Mouse (Mus musculus): ENCODE measurements around the gene Dab2ip. TPM values are rescaled to one million over a fixed set of nuclear protein-coding genes. Genes with fewer than 3 reads are reported as not detected.

Gene Dab2ip
- polyA plus RNA-seq, 1 experiment from 2014 or later: 67.9 TPM

- Histone ChIP-seq H3K27me3 (no peaks in the 10 kb centered on the region), H3K9me3 (replicated peaks) (no peaks in the 10 kb centered on the region), H3K4me2 (replicated peaks) (no peak overlapping the region), H3K4me3 (replicated peaks) (no peak overlapping the region), H3K9ac (no peak overlapping the region), H3K4me1 (peaks cover 40% of the 10 kb centered on the region), H3K36me3 (no peaks in the 10 kb centered on the region), H3K27ac (replicated peaks) (no peak overlapping the region)
- ATAC-seq (ENCODE audit: insufficient number of reproducible peaks, low FRiP score, low TSS enrichment, low read depth): no peak
- 60% methylated on average over 4 of the region's 4 CpGs for WGBS
Measured at GRCm38 (mm10) chr2:35596796-35597195, 38.7 kb downstream of the Dab2ip start.

GRCm38 (mm10) chr2:35598819-35599218, 40.8 kb downstream of the Dab2ip start:
- H3K27me3 ChIP-seq: no peaks in the 10 kb centered on the region
- 52% methylated on average over 3 of the region's 3 CpGs for WGBS
- H3K4me3 ChIP-seq (replicated peaks): no peak overlapping the region
- H3K27ac ChIP-seq (replicated peaks): no peak overlapping the region
- ATAC-seq (ENCODE audit: insufficient number of reproducible peaks, low FRiP score, low TSS enrichment, low read depth): no peak
- H3K4me1 ChIP-seq: peaks cover 36% of the 10 kb centered on the region
- no peaks in the 10 kb centered on the region for H3K9me3 ChIP-seq (replicated peaks)
- no peaks in the 10 kb centered on the region for H3K36me3 ChIP-seq
- H3K4me2 ChIP-seq (replicated peaks): no peak overlapping the region
- no peak overlapping the region for H3K9ac ChIP-seq

GRCm38 (mm10) chr2:35601665-35602064, 43.6 kb downstream of the Dab2ip start:
- H3K4me3 ChIP-seq (replicated peaks): no peak overlapping the region
- H3K9me3 ChIP-seq (replicated peaks): no peaks in the 10 kb centered on the region
- no peak for ATAC-seq (ENCODE audit: insufficient number of reproducible peaks, low FRiP score, low TSS enrichment, low read depth)
- no peak overlapping the region for H3K4me2 ChIP-seq (replicated peaks)
- H3K36me3 ChIP-seq: no peaks in the 10 kb centered on the region
- no peaks in the 10 kb centered on the region for H3K27me3 ChIP-seq
- 73% methylated on average over 3 of the region's 3 CpGs for WGBS
- no peak overlapping the region for H3K27ac ChIP-seq (replicated peaks)
- H3K9ac ChIP-seq: no peak overlapping the region
- H3K4me1 ChIP-seq: peaks cover 26% of the 10 kb centered on the region; the same call in 1 of the 2 replicates

- Histone ChIP-seq H3K9me3 (replicated peaks) (no peaks in the 10 kb centered on the region), H3K4me3 (replicated peaks) (no peak overlapping the region), H3K4me2 (replicated peaks) (no peak overlapping the region), H3K9ac (no peak overlapping the region), H3K27me3 (no peaks in the 10 kb centered on the region), H3K4me1 (peaks cover 42% of the 10 kb centered on the region), H3K36me3 (no peaks in the 10 kb centered on the region), H3K27ac (replicated peaks) (no peak overlapping the region)
- 47% methylated on average over 8 of the region's 8 CpGs for WGBS
- no peak for ATAC-seq (ENCODE audit: insufficient number of reproducible peaks, low FRiP score, low TSS enrichment, low read depth)
Measured at GRCm38 (mm10) chr2:35607476-35607875, 49.4 kb downstream of the Dab2ip start.

GRCm38 (mm10) chr2:35608856-35609255, 50.8 kb downstream of the Dab2ip start:
- H3K4me3 ChIP-seq (replicated peaks): no peak overlapping the region
- H3K27me3 ChIP-seq: no peaks in the 10 kb centered on the region
- H3K4me1 ChIP-seq: peaks cover 49% of the 10 kb centered on the region
- no peaks in the 10 kb centered on the region for H3K36me3 ChIP-seq
- no peak for ATAC-seq (ENCODE audit: insufficient number of reproducible peaks, low FRiP score, low TSS enrichment, low read depth)
- H3K27ac ChIP-seq (replicated peaks): 0 out of 2 replicates have a peak overlapping the region, but pooled peaks have one; percentile 12
- WGBS: 67% methylated on average over 7 of the region's 7 CpGs
- H3K9me3 ChIP-seq (replicated peaks): no peaks in the 10 kb centered on the region
- H3K9ac ChIP-seq: no peak overlapping the region
- no peak overlapping the region for H3K4me2 ChIP-seq (replicated peaks)

GRCm38 (mm10) chr2:35609317-35609716, 51.3 kb downstream of the Dab2ip start:
- peak overlapping the region; percentile 12; the same call in 1 of the 2 replicates for H3K27ac ChIP-seq (replicated peaks)

GRCm38 (mm10) chr2:35610168-35610951, 52.3 kb downstream of the Dab2ip start:
- peaks cover 63% of the 10 kb centered on the region for H3K4me1 ChIP-seq

More at GRCm38 (mm10) chr2:35609317-35609716, 51.3 kb downstream of the Dab2ip start:
- peaks cover 53% of the 10 kb centered on the region for H3K4me1 ChIP-seq
- no peak overlapping the region for H3K4me3 ChIP-seq (replicated peaks)
- no peaks in the 10 kb centered on the region for H3K9me3 ChIP-seq (replicated peaks)
- no peak overlapping the region for H3K9ac ChIP-seq
- no peaks in the 10 kb centered on the region for H3K36me3 ChIP-seq
- no peaks in the 10 kb centered on the region for H3K27me3 ChIP-seq
- H3K4me2 ChIP-seq (replicated peaks): no peak overlapping the region
- ATAC-seq (ENCODE audit: insufficient number of reproducible peaks, low FRiP score, low TSS enrichment, low read depth): no peak
- WGBS: 36% methylated on average over 9 of the region's 9 CpGs

GRCm38 (mm10) chr2:35610976-35611375, 52.9 kb downstream of the Dab2ip start:
- H3K4me2 ChIP-seq (replicated peaks): no peak overlapping the region
- no peaks in the 10 kb centered on the region for H3K36me3 ChIP-seq
- H3K27ac ChIP-seq (replicated peaks): 0 out of 2 replicates have a peak overlapping the region, but pooled peaks have one; percentile 11
- no peak overlapping the region for H3K9ac ChIP-seq
- H3K9me3 ChIP-seq (replicated peaks): no peaks in the 10 kb centered on the region
- H3K27me3 ChIP-seq: no peaks in the 10 kb centered on the region
- no peak overlapping the region for H3K4me3 ChIP-seq (replicated peaks)
- 68% methylated on average over 7 of the region's 7 CpGs for WGBS
- H3K4me1 ChIP-seq: peaks cover 67% of the 10 kb centered on the region
- no peak for ATAC-seq (ENCODE audit: insufficient number of reproducible peaks, low FRiP score, low TSS enrichment, low read depth)

More at GRCm38 (mm10) chr2:35610168-35610951, 52.3 kb downstream of the Dab2ip start:
- no peaks in the 10 kb centered on the region for H3K9me3 ChIP-seq (replicated peaks)
- H3K4me2 ChIP-seq (replicated peaks): 0 out of 2 replicates have a peak overlapping the region, but pooled peaks have one; percentile 17
- H3K27ac ChIP-seq (replicated peaks): 0 out of 2 replicates have a peak overlapping the region, but pooled peaks have one; percentile 11
- H3K9ac ChIP-seq: no peak overlapping the region
- H3K4me3 ChIP-seq (replicated peaks): no peak overlapping the region
- ATAC-seq (ENCODE audit: insufficient number of reproducible peaks, low FRiP score, low TSS enrichment, low read depth): no peak
- no peaks in the 10 kb centered on the region for H3K27me3 ChIP-seq
- no peaks in the 10 kb centered on the region for H3K36me3 ChIP-seq
- 7% methylated on average over 11 of the region's 11 CpGs for WGBS

GRCm38 (mm10) chr2:35611645-35612044, 53.6 kb downstream of the Dab2ip start:
- Histone ChIP-seq H3K4me1 (peaks cover 69% of the 10 kb centered on the region), H3K27ac (replicated peaks) (no peak overlapping the region), H3K27me3 (no peaks in the 10 kb centered on the region), H3K36me3 (no peaks in the 10 kb centered on the region), H3K4me2 (replicated peaks) (no peak overlapping the region), H3K9ac (no peak overlapping the region), H3K9me3 (replicated peaks) (no peaks in the 10 kb centered on the region), H3K4me3 (replicated peaks) (no peak overlapping the region)
- WGBS: 73% methylated on average over 4 of the region's 4 CpGs
- no peak for ATAC-seq (ENCODE audit: insufficient number of reproducible peaks, low FRiP score, low TSS enrichment, low read depth)

GRCm38 (mm10) chr2:35612297-35612696, 54.2 kb downstream of the Dab2ip start:
- H3K9ac ChIP-seq: no peak overlapping the region
- no peaks in the 10 kb centered on the region for H3K9me3 ChIP-seq (replicated peaks)
- H3K4me3 ChIP-seq (replicated peaks): no peak overlapping the region
- H3K27ac ChIP-seq (replicated peaks): no peak overlapping the region
- no peaks in the 10 kb centered on the region for H3K27me3 ChIP-seq
- no peaks in the 10 kb centered on the region for H3K36me3 ChIP-seq
- WGBS: 83% methylated on average over 7 of the region's 7 CpGs
- ATAC-seq (ENCODE audit: insufficient number of reproducible peaks, low FRiP score, low TSS enrichment, low read depth): no peak
- H3K4me1 ChIP-seq: peaks cover 69% of the 10 kb centered on the region
- H3K4me2 ChIP-seq (replicated peaks): no peak overlapping the region

- Histone ChIP-seq H3K27ac (replicated peaks) (no peak overlapping the region), H3K36me3 (no peaks in the 10 kb centered on the region), H3K9me3 (replicated peaks) (no peaks in the 10 kb centered on the region), H3K4me3 (replicated peaks) (no peak overlapping the region), H3K4me2 (replicated peaks) (no peak overlapping the region), H3K9ac (no peak overlapping the region), H3K4me1 (peaks cover 72% of the 10 kb centered on the region), H3K27me3 (no peaks in the 10 kb centered on the region)
- WGBS: 55% methylated on average over 3 of the region's 3 CpGs
- ATAC-seq (ENCODE audit: insufficient number of reproducible peaks, low FRiP score, low TSS enrichment, low read depth): no peak
Measured at GRCm38 (mm10) chr2:35613946-35614353, 55.9 kb downstream of the Dab2ip start.

Data from embryonic facial prominence, embryonic 15.5 days (tissue).